Mouse (Mus musculus) lung, embryonic 14.5 days (tissue): ENCODE results near the gene Abca13. TPM values are rescaled to one million over a fixed set of nuclear protein-coding genes. Genes with fewer than 3 reads are reported as not detected.

Experiments used
- ATAC-seq: fragments of 200-750 bp; cut with Nextera tagmentation; 2 replicates; pipeline ENCODE4 v1.8.0; 2017; ENCODE audit warnings: mild to moderate bottlenecking, moderate TSS enrichment, moderate library complexity; ENCODE audit not compliant: insufficient read depth
- DNase-seq: peaks from one replicate; pipeline ENCODE4 v3.0.0-alpha.2; 2015
- H3K27ac ChIP-seq: fragments of 300-500 bp; sonication (generic); 2 replicates; pipeline ENCODE4 v1.5.1; 2014; ENCODE audit warnings: low read depth, mild to moderate bottlenecking, moderate library complexity
- H3K27me3 ChIP-seq: fragments of 300-500 bp; sonication (generic); 2 replicates; pipeline ENCODE4 v1.6.1; 2014; ENCODE audit warnings: low read length, control low read depth; ENCODE audit not compliant: insufficient read depth
- H3K36me3 ChIP-seq: fragments of 300-500 bp; sonication (generic); 2 replicates; pipeline ENCODE4 v1.6.1; 2014; ENCODE audit warnings: control low read depth; ENCODE audit not compliant: insufficient read depth
- H3K4me1 ChIP-seq: fragments of 300-500 bp; sonication (generic); 2 replicates; pipeline ENCODE4 v1.6.1; 2014; ENCODE audit warnings: antibody characterized with exemption, control low read depth; ENCODE audit not compliant: insufficient read depth
- H3K4me2 ChIP-seq: fragments of 300-500 bp; sonication (generic); 2 replicates; pipeline ENCODE4 v1.6.1; 2014; ENCODE audit warnings: mild to moderate bottlenecking
- H3K4me3 ChIP-seq: fragments of 300-500 bp; sonication (generic); 2 replicates; pipeline ENCODE4 v1.5.1; 2014; ENCODE audit warnings: low read depth, low read length
- H3K9ac ChIP-seq: fragments of 300-500 bp; sonication (generic); 2 replicates; pipeline ENCODE4 v1.6.1; 2014
- H3K9me3 ChIP-seq: fragments of 300-500 bp; sonication (generic); 2 replicates; pipeline ENCODE4 v1.6.1; 2016; ENCODE audit warnings: low read depth, low read length, control low read depth
- CTCF ChIP-seq: IDR thresholded peaks from 2 replicates; pipeline ENCODE4 v1.5.1; 2016; ENCODE audit warnings: antibody characterized with exemption, low read depth
- WGBS: fragments of 180-500 bp; shearing (Covaris S2); extraction: QIAGEN DNeasy Blood & Tissue Kit; methylation state at CpG from one replicate; pipeline ENCODE4 v1.1.7; 2014; 5-methylcytosine and 5-hydroxymethylcytosine counted together
- polyA plus RNA-seq: library from polyadenylated mRNA; unstranded; fragments of >200 nt; fragmentation: Nextera tagmentation; extraction: Ambion mirVana; gene quantifications from 2 replicates; pipeline ENCODE4 v1.2.1, GENCODE M21; 2014

The Abca13 gene
- polyA plus RNA-seq, 1 experiment from 2014 or later: 0.08 TPM

DNA sequence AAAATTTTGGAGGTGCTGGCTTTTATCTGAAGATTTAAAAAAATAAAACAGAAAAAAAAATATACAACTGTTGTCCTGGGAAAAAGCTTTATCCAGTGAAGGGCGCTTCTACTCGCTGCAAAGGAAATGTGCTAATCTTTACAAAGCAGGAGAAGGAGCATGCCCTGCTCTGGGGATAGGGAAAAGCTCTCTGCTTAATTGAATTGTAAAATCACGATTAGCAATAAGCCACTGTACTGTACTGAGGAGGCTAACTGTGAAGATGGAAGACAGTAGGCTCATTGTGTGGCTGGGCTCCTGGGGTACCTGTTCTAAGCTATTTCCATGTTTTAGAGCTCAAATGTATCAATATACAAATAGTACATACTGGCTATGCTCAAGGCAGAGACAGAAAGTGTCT lies 417.3 kb downstream of the Abca13 start:
- H3K27ac ChIP-seq: no peak overlapping the region
- H3K4me2 ChIP-seq: no peak overlapping the region
- H3K27me3 ChIP-seq: no peaks in the 10 kb centered on the region
- no peak overlapping the region for H3K4me3 ChIP-seq
- no peaks in the 10 kb centered on the region for H3K9me3 ChIP-seq
- no peak overlapping the region for H3K9ac ChIP-seq
- ATAC-seq (no peak), DNase-seq (no peak)
- 0 out of 2 replicates have a peak, but pooled peaks cover 4% of the 10 kb centered on the region for H3K4me1 ChIP-seq
- TF ChIP-seq CTCF: no peak
- no peaks in the 10 kb centered on the region for H3K36me3 ChIP-seq
- 59% methylated on average over 3 of the region's 3 CpGs for WGBS

DNA sequence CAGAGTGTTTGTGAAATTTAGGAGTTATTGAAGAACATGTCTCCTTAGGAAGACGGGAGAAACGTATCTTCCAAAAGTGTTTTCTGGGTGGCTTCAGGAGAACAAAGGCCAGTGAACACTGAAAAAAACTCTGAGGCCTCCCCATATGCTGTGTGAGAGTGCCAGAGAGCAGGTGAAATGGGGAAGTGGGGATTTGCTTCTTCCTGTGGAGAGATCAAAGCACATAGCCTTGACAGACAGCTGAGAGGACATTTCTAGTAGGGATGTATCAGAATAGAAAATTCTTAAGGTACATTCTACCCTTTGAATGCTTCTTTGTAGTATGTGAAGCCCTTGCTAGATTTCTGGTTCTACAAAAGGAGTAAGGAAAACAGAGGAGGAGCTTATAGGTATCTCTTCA lies 424.4 kb downstream of the Abca13 start:
- Histone ChIP-seq H3K27ac (no peak overlapping the region), H3K27me3 (no peaks in the 10 kb centered on the region), H3K4me2 (no peak overlapping the region), H3K9me3 (no peaks in the 10 kb centered on the region), H3K4me3 (no peak overlapping the region), H3K9ac (no peak overlapping the region), H3K4me1 (no peaks in the 10 kb centered on the region), H3K36me3 (no peaks in the 10 kb centered on the region)
- TF ChIP-seq CTCF: no peak
- ATAC-seq (no peak), DNase-seq (no peak)
- WGBS: 78% methylated on average over 2 of the region's 2 CpGs

GRCm38 (mm10) chr11:9616665-9617064 lies 424.9 kb downstream of the Abca13 start:
- ATAC-seq (no peak), DNase-seq (no peak)
- Histone ChIP-seq H3K9ac (no peak overlapping the region), H3K36me3 (no peaks in the 10 kb centered on the region), H3K4me1 (no peaks in the 10 kb centered on the region), H3K4me2 (no peak overlapping the region), H3K9me3 (no peaks in the 10 kb centered on the region), H3K27me3 (no peaks in the 10 kb centered on the region), H3K4me3 (no peak overlapping the region), H3K27ac (no peak overlapping the region)
- 96% methylated on average over 1 of the region's 1 CpGs for WGBS
- TF ChIP-seq CTCF: no peak

- no peak for TF ChIP-seq CTCF
- no peak overlapping the region for H3K4me2 ChIP-seq
- H3K27me3 ChIP-seq: no peaks in the 10 kb centered on the region
- H3K4me1 ChIP-seq: no peaks in the 10 kb centered on the region
- H3K9ac ChIP-seq: no peak overlapping the region
- DNase-seq (no peak), ATAC-seq (no peak)
- H3K36me3 ChIP-seq: no peaks in the 10 kb centered on the region
- H3K27ac ChIP-seq: no peak overlapping the region
- H3K9me3 ChIP-seq: no peaks in the 10 kb centered on the region
- H3K4me3 ChIP-seq: no peak overlapping the region
- WGBS: 71% methylated on average over 1 of the region's 1 CpGs
These were observed 428.2 kb downstream of the Abca13 start for GRCm38 (mm10) chr11:9619986-9620385.

DNA sequence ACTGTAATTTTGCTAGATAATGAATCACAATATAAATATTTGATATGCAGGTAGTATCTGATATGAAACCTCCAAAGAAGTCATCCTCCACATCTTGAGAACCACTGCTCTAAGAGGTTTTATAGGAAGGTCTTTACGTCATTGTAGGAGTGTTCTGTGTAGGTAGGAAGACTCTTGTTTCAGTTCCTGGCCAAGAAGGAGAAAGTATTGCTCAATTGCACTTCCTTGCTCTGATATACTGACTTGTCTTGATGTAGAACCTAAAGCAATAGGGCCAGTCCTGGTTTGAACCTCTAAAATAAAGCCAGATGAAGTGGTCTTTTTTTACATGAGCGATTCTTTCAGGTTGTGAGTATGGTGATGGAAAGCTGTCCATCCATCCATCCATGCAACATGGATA lies 431.1 kb downstream of the Abca13 start:
- no peak overlapping the region for H3K4me3 ChIP-seq
- TF ChIP-seq CTCF: no peak
- H3K4me1 ChIP-seq: no peaks in the 10 kb centered on the region
- H3K9me3 ChIP-seq: no peaks in the 10 kb centered on the region
- no peak overlapping the region for H3K9ac ChIP-seq
- WGBS: 75% methylated on average over 2 of the region's 2 CpGs
- H3K27ac ChIP-seq: no peak overlapping the region
- ATAC-seq (no peak), DNase-seq (no peak)
- H3K27me3 ChIP-seq: no peaks in the 10 kb centered on the region
- no peaks in the 10 kb centered on the region for H3K36me3 ChIP-seq
- no peak overlapping the region for H3K4me2 ChIP-seq

- Histone ChIP-seq H3K9ac (no peak overlapping the region), H3K27me3 (no peaks in the 10 kb centered on the region), H3K36me3 (no peaks in the 10 kb centered on the region), H3K4me2 (no peak overlapping the region), H3K27ac (no peak overlapping the region), H3K9me3 (no peaks in the 10 kb centered on the region), H3K4me1 (no peaks in the 10 kb centered on the region), H3K4me3 (no peak overlapping the region)
- WGBS: 77% methylated on average over 1 of the region's 1 CpGs
- no peak for DNase-seq
- no peak for ATAC-seq
- TF ChIP-seq CTCF: no peak
These were observed 433.0 kb downstream of the Abca13 start for GRCm38 (mm10) chr11:9624753-9625152.

GRCm38 (mm10) chr11:9625812-9626211 lies 434.1 kb downstream of the Abca13 start:
- no peaks in the 10 kb centered on the region for H3K27me3 ChIP-seq
- TF ChIP-seq CTCF: no peak
- no peaks in the 10 kb centered on the region for H3K9me3 ChIP-seq
- H3K4me3 ChIP-seq: no peak overlapping the region
- no peak overlapping the region for H3K27ac ChIP-seq
- DNase-seq: no peak
- 77% methylated on average over 1 of the region's 1 CpGs for WGBS
- no peak overlapping the region for H3K4me2 ChIP-seq
- H3K36me3 ChIP-seq: no peaks in the 10 kb centered on the region
- no peaks in the 10 kb centered on the region for H3K4me1 ChIP-seq
- H3K9ac ChIP-seq: no peak overlapping the region
- ATAC-seq: no peak

DNA sequence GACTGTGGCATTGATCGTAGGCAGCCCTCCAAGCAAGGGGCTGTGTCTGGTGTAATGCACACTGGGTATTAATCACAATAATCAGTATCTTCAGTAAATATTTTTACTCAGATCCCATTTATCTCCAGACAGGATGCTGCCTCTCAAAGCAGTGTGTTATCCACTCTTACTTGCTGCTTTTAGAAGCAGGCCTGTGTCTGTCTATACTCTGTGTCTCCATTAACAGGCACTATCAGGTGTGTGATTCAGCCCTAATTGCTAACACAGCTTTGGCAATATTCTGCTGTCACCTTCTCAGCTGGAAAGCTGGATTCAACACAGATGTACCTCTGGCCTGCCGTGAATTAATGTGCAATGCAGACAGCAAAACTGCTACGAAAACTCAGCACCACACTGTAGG lies 455.5 kb downstream of the Abca13 start:
- no peak for TF ChIP-seq CTCF
- no peak overlapping the region for H3K9ac ChIP-seq
- H3K36me3 ChIP-seq: no peaks in the 10 kb centered on the region
- no peaks in the 10 kb centered on the region for H3K9me3 ChIP-seq
- no peak overlapping the region for H3K27ac ChIP-seq
- ATAC-seq (no peak), DNase-seq (no peak)
- 60% methylated on average over 3 of the region's 3 CpGs for WGBS
- no peaks in the 10 kb centered on the region for H3K27me3 ChIP-seq
- no peak overlapping the region for H3K4me2 ChIP-seq
- H3K4me3 ChIP-seq: no peak overlapping the region
- H3K4me1 ChIP-seq: no peaks in the 10 kb centered on the region
